Mouse (Mus musculus): ENCODE results near the gene Grik4. TPM values are rescaled to one million over a fixed set of nuclear protein-coding genes. Genes with fewer than 3 reads are reported as not detected.
"Not testable (repeated sequence)": the region's sequence is repeated elsewhere in the genome, so short reads cannot be mapped to it uniquely, and the experiment has no call there.

Gene Grik4
- polyA plus RNA-seq (2011; ENCODE audit: insufficient read length, low read depth, missing spikeins) = 0.26 and 0.37 TPM in 2 replicates

DNA sequence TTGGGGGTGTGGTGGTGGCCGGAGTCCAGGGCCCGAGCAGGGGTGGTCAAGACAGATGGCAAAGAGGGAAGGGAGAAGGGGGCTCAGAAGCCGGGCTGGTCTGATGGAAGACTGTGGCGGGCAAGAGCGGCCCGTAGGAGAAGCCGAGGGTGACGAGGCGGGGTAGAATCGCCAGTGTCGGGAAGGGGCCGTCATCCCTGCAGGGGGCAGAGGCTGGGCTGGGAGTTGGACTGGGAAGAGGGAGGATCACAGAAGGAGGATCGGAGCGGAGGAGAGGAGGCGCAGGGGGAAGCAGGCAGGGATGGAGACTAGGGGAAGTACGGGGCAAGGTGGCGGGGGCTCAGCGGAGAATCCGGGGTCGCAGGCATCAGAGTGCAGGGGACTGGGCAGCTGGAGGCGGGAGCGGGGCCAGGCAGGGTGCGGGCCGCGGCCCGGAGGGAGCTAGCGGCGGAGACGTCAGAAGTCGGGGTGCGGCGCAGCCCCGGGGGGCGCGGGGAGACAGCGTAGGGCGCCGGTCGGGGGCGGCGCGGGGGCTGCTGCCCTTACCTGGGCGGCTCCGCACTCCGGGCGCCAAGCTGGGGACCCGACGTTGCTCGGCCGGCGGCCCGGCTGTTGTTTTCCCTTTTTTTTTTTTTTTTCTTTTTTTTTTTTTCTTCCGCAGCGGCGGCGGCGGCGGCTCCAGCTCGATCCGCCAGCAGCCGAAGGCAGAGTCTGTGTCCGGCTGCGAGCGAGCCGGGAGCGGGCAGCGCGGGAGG, at the start of gene Grik4:
Gene Grik4 (minus strand): TSS at position 713 of the 755 bp plus-strand sequence.
- TF ChIP-seq CTCF (IDR thresholded peaks at IDR 0.05; ENCODE audit: borderline replicate concordance, insufficient read depth, low read length) (no peak), POLR2A (IDR thresholded peaks at IDR 0.05; ENCODE audit: low read depth, low read length) (no peak)
- no peaks in the 10 kb centered on the region for H3K4me1 ChIP-seq (ENCODE audit: control insufficient read depth, insufficient read depth, low read length)
- no peak within 1 kb of the TSS for H3K27ac ChIP-seq (ENCODE audit: insufficient read depth, low read length)
- peak within 1 kb of the TSS; percentile 58 for H3K4me3 ChIP-seq (ENCODE audit: insufficient read depth, low read length)

DNA sequence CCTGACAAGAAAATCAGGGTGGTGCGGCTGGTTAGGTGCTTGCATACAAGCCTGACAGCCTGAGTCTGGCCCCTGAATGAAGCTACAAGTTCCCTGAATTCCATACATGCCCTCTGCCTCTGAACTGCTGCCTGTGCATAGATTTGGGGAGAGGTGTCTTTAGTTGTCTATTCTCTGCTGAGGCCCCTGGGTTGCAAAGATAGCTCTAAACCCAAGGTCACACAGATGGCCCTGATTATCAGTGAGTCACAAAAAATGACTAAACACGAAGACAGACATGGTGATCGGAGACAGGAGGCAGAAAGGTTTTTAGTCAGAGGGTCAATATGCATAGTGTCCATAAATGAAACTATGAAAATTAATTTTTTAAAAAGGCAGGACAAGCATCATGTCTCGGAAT, 49.4 kb upstream of the Grik4 start:
- Histone ChIP-seq H3K27ac (ENCODE audit: insufficient read depth, low read length) (peak overlapping the region; percentile 55; the same call in 1 of the 2 replicates), H3K4me1 (ENCODE audit: control insufficient read depth, insufficient read depth, low read length) (no peaks in the 10 kb centered on the region), H3K4me3 (ENCODE audit: insufficient read depth, low read length) (no peak overlapping the region)
- TF ChIP-seq POLR2A (IDR thresholded peaks at IDR 0.05; ENCODE audit: low read depth, low read length) (no peak), CTCF (IDR thresholded peaks at IDR 0.05; ENCODE audit: borderline replicate concordance, insufficient read depth, low read length) (no peak)

DNA sequence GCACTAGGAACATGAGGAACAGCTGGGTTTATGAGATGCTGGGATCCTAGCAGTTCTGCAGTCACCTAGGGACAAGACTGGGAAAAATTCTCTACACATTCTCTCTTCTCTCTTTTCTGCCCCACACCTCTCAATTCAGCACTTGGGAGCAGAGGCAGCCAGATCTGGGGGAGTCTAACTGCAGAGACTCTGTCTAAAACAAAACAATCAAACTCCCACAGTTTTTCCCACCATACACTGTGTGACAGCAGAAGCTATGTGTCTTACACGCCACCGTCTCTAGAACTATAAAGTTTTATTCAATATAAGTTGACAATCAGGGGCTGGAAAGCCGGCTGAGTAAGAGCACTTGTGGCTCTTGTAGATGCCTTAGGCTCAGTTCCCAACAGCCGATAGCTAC, 43.7 kb upstream of the Grik4 start:
- no peak overlapping the region for H3K27ac ChIP-seq (ENCODE audit: insufficient read depth, low read length)
- H3K4me3 ChIP-seq (ENCODE audit: insufficient read depth, low read length) = no peak overlapping the region
- no peaks in the 10 kb centered on the region for H3K4me1 ChIP-seq (ENCODE audit: control insufficient read depth, insufficient read depth, low read length)
- TF ChIP-seq POLR2A (IDR thresholded peaks at IDR 0.05; ENCODE audit: low read depth, low read length) = no peak

DNA sequence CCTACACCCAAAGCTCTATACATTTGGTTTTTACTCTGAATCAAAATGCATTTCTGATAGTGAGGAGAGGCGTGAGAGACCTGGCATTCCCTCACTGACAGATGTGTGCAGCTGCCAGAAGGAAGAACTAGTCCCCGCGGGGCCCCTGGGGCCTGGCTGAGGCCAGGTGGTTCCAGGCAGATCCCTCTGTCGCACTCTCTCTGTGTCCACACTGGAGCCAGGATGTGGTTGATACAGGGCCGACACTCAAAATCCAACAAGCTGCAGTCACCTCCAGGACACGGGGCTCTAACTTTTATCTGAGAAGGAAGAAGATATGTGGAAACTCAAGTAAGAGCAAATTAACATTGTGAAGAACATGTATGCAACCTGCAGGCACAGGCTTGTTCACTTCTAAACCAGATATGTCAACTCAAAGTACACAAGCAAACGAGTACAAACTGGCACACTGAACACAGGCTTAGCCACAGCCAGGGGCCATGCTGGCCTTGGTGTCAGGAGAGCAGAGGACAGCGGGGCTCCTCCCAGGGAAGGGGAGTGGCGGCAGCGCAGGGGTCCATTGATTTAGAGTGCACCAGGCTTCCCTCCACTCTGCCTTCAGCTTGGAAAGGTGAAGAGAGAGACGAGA, 24.7 kb upstream of the Grik4 start:
- Histone ChIP-seq H3K4me1 (ENCODE audit: control insufficient read depth, insufficient read depth, low read length) (no peaks in the 10 kb centered on the region), H3K27ac (ENCODE audit: insufficient read depth, low read length) (no peak overlapping the region), H3K4me3 (ENCODE audit: insufficient read depth, low read length) (no peak overlapping the region)
- no peak for TF ChIP-seq CTCF (IDR thresholded peaks at IDR 0.05; ENCODE audit: borderline replicate concordance, insufficient read depth, low read length)
- no peak for TF ChIP-seq POLR2A (IDR thresholded peaks at IDR 0.05; ENCODE audit: low read depth, low read length)

DNA sequence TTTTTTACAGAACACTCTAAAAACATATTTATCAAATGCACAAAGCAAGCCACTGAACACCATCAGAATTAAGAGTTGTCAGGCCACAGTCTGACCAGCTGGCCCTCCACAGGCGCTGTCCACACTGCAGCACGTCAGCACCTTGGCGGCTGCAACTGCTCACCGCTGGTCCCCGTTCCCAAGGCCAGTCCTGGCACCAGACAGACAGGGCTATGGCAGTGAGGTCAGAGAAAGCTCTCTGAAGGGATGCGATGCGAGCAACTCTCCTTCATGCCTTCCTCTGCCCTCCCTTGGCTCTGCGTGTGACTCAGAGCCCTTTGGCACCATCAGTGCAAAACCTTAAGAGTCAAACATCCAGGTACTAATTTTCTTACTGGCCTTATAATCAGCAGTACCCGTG, 23.4 kb upstream of the Grik4 start:
- Histone ChIP-seq H3K27ac (ENCODE audit: insufficient read depth, low read length) (no peak overlapping the region), H3K4me1 (ENCODE audit: control insufficient read depth, insufficient read depth, low read length) (peaks cover 4% of the 10 kb centered on the region), H3K4me3 (ENCODE audit: insufficient read depth, low read length) (no peak overlapping the region)
- TF ChIP-seq POLR2A (IDR thresholded peaks at IDR 0.05; ENCODE audit: low read depth, low read length) (no peak), CTCF (IDR thresholded peaks at IDR 0.05; ENCODE audit: borderline replicate concordance, insufficient read depth, low read length) (no peak)

DNA sequence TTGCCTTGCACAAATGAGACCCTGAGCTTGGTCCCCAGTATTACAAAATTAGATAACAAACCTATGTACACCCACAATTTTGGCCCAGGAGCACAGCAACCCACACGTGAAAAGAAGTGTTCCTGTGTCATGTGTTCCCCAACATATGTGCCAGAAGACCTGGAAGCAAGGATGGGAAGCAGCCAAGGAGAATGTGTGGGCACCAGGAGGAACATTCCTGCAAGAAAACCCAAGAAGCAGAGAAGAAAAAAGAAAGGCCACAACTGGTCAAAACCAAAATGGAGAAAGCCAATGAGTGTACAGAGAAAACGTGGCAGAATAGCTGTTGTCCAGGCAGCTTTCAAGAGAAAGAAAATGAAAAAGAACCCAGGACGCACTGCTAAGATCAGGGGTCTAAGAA, 20.5 kb upstream of the Grik4 start:
- not testable (repeated sequence) for H3K4me3 ChIP-seq (ENCODE audit: insufficient read depth, low read length); H3K27ac ChIP-seq (ENCODE audit: insufficient read depth, low read length); H3K4me1 ChIP-seq (ENCODE audit: control insufficient read depth, insufficient read depth, low read length)

DNA sequence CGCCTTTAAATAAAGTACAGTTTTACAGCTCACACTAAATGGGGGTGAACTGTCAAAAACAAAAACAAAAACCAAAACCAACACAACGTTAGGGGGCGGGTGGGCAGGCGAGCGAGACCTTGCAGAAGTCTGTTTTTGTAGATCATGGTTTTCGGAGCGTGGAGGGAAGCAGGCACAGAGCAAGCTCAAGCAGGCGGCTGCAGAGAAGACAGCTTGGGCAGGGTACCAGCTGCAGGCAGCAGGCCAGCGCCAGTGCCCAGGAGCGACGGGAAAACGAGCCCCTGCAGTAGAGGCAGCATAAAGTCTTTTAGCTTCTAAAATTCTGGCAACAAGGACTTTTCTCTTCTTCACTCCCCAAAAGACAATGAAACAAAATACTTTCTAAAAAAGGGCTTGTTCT, 20.1 kb upstream of the Grik4 start:
- TF ChIP-seq POLR2A (IDR thresholded peaks at IDR 0.05; ENCODE audit: low read depth, low read length) (no peak), CTCF (IDR thresholded peaks at IDR 0.05; ENCODE audit: borderline replicate concordance, insufficient read depth, low read length) (no peak)
- no peak overlapping the region for H3K4me3 ChIP-seq (ENCODE audit: insufficient read depth, low read length)
- H3K4me1 ChIP-seq (ENCODE audit: control insufficient read depth, insufficient read depth, low read length) = peaks cover 4% of the 10 kb centered on the region
- no peak overlapping the region for H3K27ac ChIP-seq (ENCODE audit: insufficient read depth, low read length)

DNA sequence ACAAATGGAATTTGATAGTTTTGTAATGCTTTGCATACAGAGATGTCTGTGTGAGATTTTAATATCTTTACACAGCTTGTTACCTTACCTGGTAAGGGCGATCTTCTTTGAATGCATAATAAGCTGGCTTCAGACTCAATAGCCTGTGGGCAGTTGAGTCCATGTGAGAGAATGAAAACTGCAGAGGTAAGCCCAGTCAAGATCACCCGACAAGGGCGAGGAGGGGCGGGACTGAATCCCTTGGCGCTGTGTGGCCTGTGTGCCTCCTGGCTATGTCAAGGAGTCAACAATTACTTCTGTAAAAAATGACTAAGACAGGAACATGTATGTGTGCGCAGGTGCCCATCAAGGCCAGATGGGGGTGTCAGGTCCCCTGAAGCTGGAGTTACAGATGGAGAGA, 18.2 kb upstream of the Grik4 start:
- no peak overlapping the region for H3K4me3 ChIP-seq (ENCODE audit: insufficient read depth, low read length)
- TF ChIP-seq POLR2A (IDR thresholded peaks at IDR 0.05; ENCODE audit: low read depth, low read length) (no peak), CTCF (IDR thresholded peaks at IDR 0.05; ENCODE audit: borderline replicate concordance, insufficient read depth, low read length) (no peak)
- H3K4me1 ChIP-seq (ENCODE audit: control insufficient read depth, insufficient read depth, low read length) = peaks cover 4% of the 10 kb centered on the region
- H3K27ac ChIP-seq (ENCODE audit: insufficient read depth, low read length) = no peak overlapping the region

DNA sequence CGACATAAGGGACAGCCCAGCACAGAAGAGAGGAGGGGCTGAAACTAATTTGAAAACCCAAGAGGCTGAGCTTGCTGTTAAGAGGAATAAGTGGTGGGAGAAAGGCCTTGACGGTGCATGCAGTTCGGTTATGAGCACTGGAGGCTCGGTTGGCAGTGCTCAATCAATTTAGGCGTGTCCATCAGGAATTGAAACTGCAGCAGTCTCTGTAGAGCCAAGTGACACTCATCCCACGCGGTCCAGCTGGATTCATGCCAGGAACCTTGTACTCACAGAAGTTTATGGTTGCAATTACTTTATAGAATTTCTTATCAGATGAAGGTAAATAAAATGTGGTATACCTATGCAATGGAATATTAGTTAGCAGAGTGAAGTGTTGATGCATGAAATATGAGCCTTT, 14.1 kb upstream of the Grik4 start:
- Histone ChIP-seq H3K4me3 (ENCODE audit: insufficient read depth, low read length) (no peak overlapping the region), H3K4me1 (ENCODE audit: control insufficient read depth, insufficient read depth, low read length) (peaks cover 2% of the 10 kb centered on the region), H3K27ac (ENCODE audit: insufficient read depth, low read length) (no peak overlapping the region)
- TF ChIP-seq POLR2A (IDR thresholded peaks at IDR 0.05; ENCODE audit: low read depth, low read length) (no peak), CTCF (IDR thresholded peaks at IDR 0.05; ENCODE audit: borderline replicate concordance, insufficient read depth, low read length) (no peak)

DNA sequence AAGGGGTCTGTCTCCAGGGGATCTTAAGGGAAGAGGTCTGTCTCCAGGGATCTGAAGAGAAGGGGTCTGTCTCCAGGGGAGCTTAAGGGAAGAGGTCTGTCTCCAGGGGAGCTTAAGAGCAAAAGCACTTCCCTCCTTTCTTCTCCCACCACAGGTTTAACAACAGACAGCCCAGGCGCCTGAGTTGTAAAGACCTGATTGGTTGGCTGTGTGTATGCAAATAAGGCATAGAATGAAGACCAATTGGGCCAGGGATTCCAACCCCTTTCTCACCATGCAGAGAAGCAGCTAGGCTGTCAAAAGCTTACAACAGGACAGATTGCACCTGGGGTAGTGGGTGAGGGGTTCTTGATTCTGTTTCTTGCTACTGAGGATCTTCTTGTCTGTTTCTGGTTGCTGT, 4.1 kb upstream of the Grik4 start:
- Histone ChIP-seq H3K4me3 (ENCODE audit: insufficient read depth, low read length) (no peak overlapping the region), H3K4me1 (ENCODE audit: control insufficient read depth, insufficient read depth, low read length) (no peaks in the 10 kb centered on the region), H3K27ac (ENCODE audit: insufficient read depth, low read length) (no peak overlapping the region)
- no peak for TF ChIP-seq POLR2A (IDR thresholded peaks at IDR 0.05; ENCODE audit: low read depth, low read length)

Data from embryonic fibroblast, embryonic 13.5 days (primary cell).